Mouse (Mus musculus): ENCODE measurements around the gene Man2a2.

Man2a2 gene

DNA sequence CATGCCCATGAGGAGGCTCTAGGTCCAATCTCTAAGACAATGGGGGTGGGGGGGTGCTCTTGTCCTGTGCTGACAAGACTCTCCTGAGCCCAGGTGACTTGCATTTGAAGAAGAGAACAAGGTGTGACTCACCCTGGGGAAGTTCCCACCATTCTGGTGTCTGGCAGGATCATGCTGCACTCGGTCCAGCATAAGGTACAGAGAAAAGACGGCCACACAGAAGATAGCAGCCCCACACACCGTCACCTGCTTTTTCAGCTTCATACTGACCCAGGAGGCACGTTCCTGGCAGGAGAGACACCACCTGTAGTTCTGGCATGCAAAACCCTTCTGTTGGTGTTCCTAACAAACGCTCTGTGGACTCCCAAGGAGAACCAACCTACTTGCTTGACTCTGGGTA is 1.7 kb downstream of the Man2a2 start:
- DNase-seq (ENCODE audit: low read depth, low spot score) = no peak
- no peaks in the 10 kb centered on the region for H3K27me3 ChIP-seq (ENCODE audit: control insufficient read depth, insufficient read depth, low read length, poor library complexity, severe bottlenecking)

DNA sequence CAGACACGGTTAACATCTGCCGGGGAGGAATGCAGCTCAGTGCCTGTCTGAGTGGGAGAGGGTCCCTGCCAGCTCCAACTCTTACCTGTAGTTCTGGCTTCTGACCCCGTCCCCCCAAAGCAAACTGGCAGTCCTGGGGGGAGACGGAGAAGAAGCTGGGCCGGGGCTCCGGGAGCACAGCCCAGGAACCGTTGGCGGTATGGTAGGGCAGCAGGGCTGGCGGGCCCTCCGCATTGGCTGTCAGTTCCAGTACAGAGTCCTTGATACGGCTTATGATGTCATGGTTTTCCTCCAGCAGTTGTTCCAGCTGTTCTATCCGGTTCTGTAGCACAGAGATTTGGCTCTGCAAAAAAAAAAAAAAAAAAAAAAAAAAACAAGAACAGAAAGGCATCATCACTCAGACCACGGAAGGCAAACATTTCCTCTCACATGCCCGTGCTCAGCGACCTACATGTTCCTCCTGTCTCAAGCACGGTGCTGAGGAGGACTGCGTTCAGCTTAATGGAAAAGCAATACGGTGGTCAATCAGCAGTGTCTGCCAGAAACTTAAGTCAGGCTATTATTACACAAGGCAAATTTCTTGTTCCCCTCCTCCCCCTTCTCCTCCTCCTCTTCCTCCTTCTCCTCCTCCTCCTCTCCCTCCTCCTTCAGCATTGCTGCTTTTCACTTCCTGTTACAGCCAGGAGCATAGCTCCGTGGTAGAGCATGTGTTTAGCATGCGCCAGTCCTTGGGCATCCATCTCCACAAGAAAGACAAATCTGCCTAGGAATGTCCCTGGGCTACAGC is 2.3 kb downstream of the Man2a2 start:
- no peaks in the 10 kb centered on the region for H3K27me3 ChIP-seq (ENCODE audit: control insufficient read depth, insufficient read depth, low read length, poor library complexity, severe bottlenecking)
- DNase-seq (ENCODE audit: low read depth, low spot score) = peak; percentile 88
- no peaks in the 10 kb centered on the region; the same call in 1 of the 2 replicates for H3K36me3 ChIP-seq (ENCODE audit: control insufficient read depth, insufficient read depth, low read length, poor library complexity, severe bottlenecking)

More for the DNA sequence above, 1.7 kb downstream of the Man2a2 start:
- H3K36me3 ChIP-seq (ENCODE audit: control insufficient read depth, insufficient read depth, low read length, poor library complexity, severe bottlenecking) = no peaks in the 10 kb centered on the region; the same call in 1 of the 2 replicates

DNA sequence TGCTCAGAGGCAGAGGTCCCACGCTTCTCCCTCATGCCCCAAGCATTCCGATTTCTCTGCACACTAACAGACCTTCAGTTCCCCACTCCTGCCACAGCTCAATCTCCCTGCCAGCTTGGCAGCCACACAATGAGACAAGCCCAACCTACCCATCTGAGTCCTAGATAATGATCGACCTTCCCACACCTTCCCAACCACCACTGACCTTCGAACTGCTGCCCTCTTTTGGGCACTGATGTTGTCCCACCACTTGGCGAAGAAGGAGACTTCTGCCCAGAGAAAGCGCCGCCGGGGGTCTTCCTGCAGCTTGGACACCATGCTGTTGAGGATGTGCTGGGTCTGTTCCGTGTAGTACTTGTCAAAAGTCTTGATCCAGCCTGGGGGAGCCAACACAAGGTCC is 3.2 kb downstream of the Man2a2 start:
- Histone ChIP-seq H3K27me3 (ENCODE audit: control insufficient read depth, insufficient read depth, low read length, poor library complexity, severe bottlenecking) (no peaks in the 10 kb centered on the region), H3K36me3 (ENCODE audit: control insufficient read depth, insufficient read depth, low read length, poor library complexity, severe bottlenecking) (peaks cover under 1% of the 10 kb centered on the region; the same call in 1 of the 2 replicates)
- DNase-seq (ENCODE audit: low read depth, low spot score) = no peak

GRCm38 (mm10) chr7:80367232-80367631 is 3.9 kb downstream of the Man2a2 start:
- no peak for DNase-seq (ENCODE audit: low read depth, low spot score)
- H3K36me3 ChIP-seq (ENCODE audit: control insufficient read depth, insufficient read depth, low read length, poor library complexity, severe bottlenecking) = peaks cover 2% of the 10 kb centered on the region; the same call in 1 of the 2 replicates
- no peaks in the 10 kb centered on the region for H3K27me3 ChIP-seq (ENCODE audit: control insufficient read depth, insufficient read depth, low read length, poor library complexity, severe bottlenecking)

DNA sequence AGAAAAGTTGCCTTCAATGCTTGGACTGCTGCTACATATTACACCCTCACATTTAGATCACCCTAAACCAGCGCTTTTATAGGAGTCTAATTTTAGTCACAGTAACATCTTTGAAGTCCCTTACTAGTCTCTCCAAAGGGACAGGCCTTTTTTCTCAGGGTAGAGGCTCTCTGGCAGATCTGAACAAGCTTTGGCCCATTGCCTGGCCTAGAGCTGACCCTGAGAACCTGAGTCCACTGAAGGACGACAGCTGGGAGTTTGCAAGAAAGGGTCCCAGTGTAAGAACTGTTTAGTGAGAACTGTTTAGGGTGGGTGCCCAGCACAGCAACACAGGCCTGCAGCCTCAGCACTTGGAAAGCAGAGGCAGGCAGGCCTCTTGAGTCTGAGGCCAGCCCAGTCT is 5.4 kb downstream of the Man2a2 start:
- DNase-seq (ENCODE audit: low read depth, low spot score) = no peak
- Histone ChIP-seq H3K36me3 (ENCODE audit: control insufficient read depth, insufficient read depth, low read length, poor library complexity, severe bottlenecking) (peaks cover 4% of the 10 kb centered on the region), H3K27me3 (ENCODE audit: control insufficient read depth, insufficient read depth, low read length, poor library complexity, severe bottlenecking) (no peaks in the 10 kb centered on the region)

- Histone ChIP-seq H3K27me3 (ENCODE audit: control insufficient read depth, insufficient read depth, low read length, poor library complexity, severe bottlenecking) (no peaks in the 10 kb centered on the region), H3K36me3 (ENCODE audit: control insufficient read depth, insufficient read depth, low read length, poor library complexity, severe bottlenecking) (peaks cover 7% of the 10 kb centered on the region)
- no peak for DNase-seq (ENCODE audit: low read depth, low spot score)
Observed at GRCm38 (mm10) chr7:80360435-80360834, 10.7 kb downstream of the Man2a2 start.

DNA sequence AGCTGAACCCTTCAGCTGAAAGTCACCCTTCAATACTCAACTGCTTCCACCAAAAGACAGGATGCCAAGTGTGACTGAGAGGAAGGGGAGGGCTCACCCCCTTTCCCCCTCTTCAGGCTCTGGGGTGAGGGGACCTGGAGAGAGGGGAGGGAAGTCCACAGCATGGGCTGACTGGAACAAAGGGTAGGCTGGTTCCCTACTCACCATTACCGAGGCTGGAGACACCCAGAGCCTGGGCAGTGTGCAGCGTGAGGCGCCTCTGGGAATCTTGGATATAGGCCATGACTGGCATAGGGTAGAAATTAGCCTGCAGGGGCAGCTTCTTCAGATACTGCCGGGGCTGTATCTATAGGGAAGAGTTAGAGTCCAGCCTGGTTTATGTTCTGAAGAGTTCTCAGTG is 13.1 kb downstream of the Man2a2 start:
- no peaks in the 10 kb centered on the region for H3K27me3 ChIP-seq (ENCODE audit: control insufficient read depth, insufficient read depth, low read length, poor library complexity, severe bottlenecking)
- peaks cover 7% of the 10 kb centered on the region for H3K36me3 ChIP-seq (ENCODE audit: control insufficient read depth, insufficient read depth, low read length, poor library complexity, severe bottlenecking)
- no peak for DNase-seq (ENCODE audit: low read depth, low spot score)

- Histone ChIP-seq H3K36me3 (ENCODE audit: control insufficient read depth, insufficient read depth, low read length, poor library complexity, severe bottlenecking) (peaks cover 7% of the 10 kb centered on the region), H3K27me3 (ENCODE audit: control insufficient read depth, insufficient read depth, low read length, poor library complexity, severe bottlenecking) (no peaks in the 10 kb centered on the region)
- DNase-seq (ENCODE audit: low read depth, low spot score) = no peak
Observed at GRCm38 (mm10) chr7:80357156-80357555, 14.0 kb downstream of the Man2a2 start.

DNA sequence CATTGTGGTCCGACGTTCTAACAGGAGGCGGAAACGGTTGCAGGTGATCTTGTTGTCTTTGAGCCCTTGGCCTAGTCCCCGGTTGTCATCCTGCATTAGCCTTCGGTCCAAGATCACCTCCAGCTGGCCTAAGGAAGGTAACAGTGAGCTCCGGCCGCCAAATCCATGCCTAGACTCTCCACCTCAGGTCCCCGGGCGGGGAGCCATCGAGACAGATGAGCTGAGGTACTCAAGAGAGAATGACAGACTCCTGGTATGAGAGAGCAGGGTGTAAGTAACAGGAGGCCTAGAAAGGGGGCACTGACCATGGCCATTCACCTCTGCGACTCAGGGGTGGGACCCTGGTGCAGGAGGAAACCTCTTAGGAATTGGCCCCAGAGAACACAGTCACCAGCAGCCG is 14.8 kb downstream of the Man2a2 start:
- DNase-seq (ENCODE audit: low read depth, low spot score) = no peak
- no peaks in the 10 kb centered on the region for H3K27me3 ChIP-seq (ENCODE audit: control insufficient read depth, insufficient read depth, low read length, poor library complexity, severe bottlenecking)
- H3K36me3 ChIP-seq (ENCODE audit: control insufficient read depth, insufficient read depth, low read length, poor library complexity, severe bottlenecking) = peaks cover 5% of the 10 kb centered on the region

DNA sequence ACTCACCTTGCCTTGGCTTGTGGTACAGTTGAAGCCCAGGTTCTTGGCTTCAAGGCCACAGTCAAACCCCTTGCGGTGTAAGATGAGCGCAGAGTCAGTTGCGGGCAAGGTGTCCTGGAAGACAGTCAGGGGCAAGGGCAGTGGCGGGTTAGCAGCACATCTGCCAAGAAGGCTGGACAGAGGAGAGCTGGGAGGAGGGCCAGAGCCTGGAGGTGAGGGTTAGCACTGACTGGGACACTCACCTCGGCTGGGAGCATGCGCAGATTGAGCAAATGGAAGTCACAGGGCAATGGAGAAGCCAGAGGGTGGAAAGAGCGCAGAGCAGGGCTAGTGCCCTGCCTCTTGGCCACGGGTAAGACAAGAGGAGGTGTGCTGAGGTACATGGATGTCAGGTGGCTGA is 18.3 kb downstream of the Man2a2 start:
- DNase-seq (ENCODE audit: low read depth, low spot score) = no peak
- Histone ChIP-seq H3K27me3 (ENCODE audit: control insufficient read depth, insufficient read depth, low read length, poor library complexity, severe bottlenecking) (no peaks in the 10 kb centered on the region), H3K36me3 (ENCODE audit: control insufficient read depth, insufficient read depth, low read length, poor library complexity, severe bottlenecking) (peaks cover 5% of the 10 kb centered on the region)

DNA sequence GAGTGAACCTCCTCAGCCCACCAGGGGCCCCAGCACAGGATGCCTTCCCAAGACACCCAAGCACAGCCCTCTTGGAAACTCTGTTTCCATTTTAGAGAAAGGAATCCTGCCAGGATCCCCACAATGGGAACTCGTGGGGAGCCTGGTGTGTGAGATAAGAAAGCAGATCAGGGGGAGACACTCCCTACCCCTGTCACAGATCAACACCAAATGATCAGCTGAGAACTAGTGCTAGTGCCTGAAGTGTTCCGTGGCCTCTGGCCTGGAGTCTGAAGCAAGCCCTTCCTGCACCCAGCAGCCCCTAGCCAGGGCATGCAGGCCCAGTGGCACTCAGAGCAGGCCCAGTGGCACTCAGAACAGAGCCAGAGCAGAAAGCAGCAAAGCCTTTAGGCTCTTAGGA is 20.4 kb downstream of the Man2a2 start:
- Histone ChIP-seq H3K36me3 (ENCODE audit: control insufficient read depth, insufficient read depth, low read length, poor library complexity, severe bottlenecking) (peaks cover 5% of the 10 kb centered on the region), H3K27me3 (ENCODE audit: control insufficient read depth, insufficient read depth, low read length, poor library complexity, severe bottlenecking) (no peaks in the 10 kb centered on the region)
- DNase-seq (ENCODE audit: low read depth, low spot score) = no peak

DNA sequence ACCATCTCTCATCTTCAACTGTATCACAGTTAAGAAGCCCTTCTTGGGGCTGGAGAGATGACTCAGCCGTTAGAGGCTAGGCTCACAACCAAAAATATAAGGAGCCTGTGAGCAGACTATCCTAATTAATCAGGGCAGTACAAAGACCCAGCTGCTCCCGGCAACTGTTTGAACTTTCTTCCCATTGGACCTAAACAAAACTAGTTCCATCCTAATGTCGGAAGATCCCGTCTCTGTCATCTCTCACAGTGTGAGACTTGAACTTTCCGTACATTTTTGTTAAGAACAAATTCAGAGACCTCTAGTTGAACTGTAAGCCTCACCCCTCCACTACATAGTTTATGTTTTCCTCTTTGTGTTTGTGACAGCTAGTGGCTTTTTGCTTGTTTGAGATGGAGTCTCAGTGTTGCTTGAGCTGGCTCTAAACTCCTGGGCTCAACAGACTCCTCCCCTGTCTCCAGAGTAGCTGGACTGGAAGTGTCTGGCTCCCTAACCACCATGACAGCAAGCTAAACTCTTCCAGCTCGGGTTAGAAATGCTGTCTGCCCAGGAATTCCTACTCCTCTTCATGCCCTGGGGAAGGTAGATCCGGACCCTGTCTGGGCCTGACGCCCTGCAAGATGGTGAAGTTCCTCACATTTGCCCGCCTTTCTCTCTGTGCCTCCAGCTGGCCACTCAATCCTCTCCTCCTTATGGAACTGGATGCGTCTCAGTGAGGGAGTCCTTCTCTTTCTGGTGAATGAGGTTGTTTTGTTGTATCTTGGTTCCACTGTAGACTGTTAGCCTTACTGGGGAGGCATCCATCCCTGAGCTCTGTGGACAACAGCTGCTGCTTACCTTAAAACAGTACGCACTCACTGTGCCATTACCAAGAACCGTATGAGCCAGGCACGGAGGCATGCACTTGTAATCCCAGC is 23.2 kb downstream of the Man2a2 start:
- H3K36me3 ChIP-seq (ENCODE audit: control insufficient read depth, insufficient read depth, low read length, poor library complexity, severe bottlenecking) = peaks cover 4% of the 10 kb centered on the region
- H3K27me3 ChIP-seq (ENCODE audit: control insufficient read depth, insufficient read depth, low read length, poor library complexity, severe bottlenecking) = no peaks in the 10 kb centered on the region
- DNase-seq (ENCODE audit: low read depth, low spot score) = no peak

DNA sequence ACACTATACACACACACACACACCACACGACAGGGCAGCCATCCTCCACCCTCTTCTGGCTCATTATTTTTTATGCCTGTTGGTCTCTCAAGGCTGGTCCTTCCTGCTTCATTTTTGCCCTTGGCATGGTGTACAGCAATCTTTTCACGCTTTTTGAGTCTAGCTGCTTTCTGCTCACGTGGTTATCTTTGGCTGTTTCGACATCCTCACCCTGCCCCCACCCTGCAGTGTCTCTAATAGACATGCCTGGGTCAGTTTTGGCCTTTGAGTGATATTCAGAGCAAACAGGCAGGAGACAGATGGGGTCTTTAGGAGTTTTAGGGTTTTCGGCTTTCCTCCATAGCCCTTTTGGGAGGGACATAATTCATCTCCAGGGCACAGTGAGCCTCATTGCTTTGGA is 24.3 kb downstream of the Man2a2 start:
- H3K27me3 ChIP-seq (ENCODE audit: control insufficient read depth, insufficient read depth, low read length, poor library complexity, severe bottlenecking) = no peaks in the 10 kb centered on the region
- no peak for DNase-seq (ENCODE audit: low read depth, low spot score)
- H3K36me3 ChIP-seq (ENCODE audit: control insufficient read depth, insufficient read depth, low read length, poor library complexity, severe bottlenecking) = peaks cover 3% of the 10 kb centered on the region; the same call in 1 of the 2 replicates

DNA sequence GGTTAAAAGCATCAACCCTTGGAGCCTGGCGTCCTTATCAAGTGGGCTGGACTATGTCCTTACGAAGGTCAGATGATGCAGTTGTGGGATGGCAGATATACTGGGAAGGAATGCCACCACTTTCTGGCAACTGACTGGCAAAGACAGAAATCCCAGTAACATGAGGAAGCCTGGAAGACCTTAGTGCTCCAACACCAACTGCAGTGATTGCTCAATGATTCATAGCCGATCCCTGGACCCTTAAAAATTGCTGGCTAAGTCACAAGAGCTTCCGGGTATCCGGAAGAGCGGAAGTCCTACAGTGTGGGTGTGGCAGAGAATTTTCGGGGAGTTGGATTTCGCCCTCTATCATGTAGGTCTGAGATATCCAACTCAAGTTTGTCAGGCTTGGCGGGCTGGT is 25.0 kb downstream of the Man2a2 start:
- Histone ChIP-seq H3K27me3 (ENCODE audit: control insufficient read depth, insufficient read depth, low read length, poor library complexity, severe bottlenecking) (no peaks in the 10 kb centered on the region), H3K36me3 (ENCODE audit: control insufficient read depth, insufficient read depth, low read length, poor library complexity, severe bottlenecking) (peaks cover 3% of the 10 kb centered on the region; the same call in 1 of the 2 replicates)

More for the DNA sequence above, 25.0 kb downstream of the Man2a2 start:
- DNase-seq (ENCODE audit: low read depth, low spot score) = no peak

Measured in splenic B cell, adult 2 months (primary cell).